Mouse (Mus musculus) midbrain, embryonic 11.5 days (tissue): ENCODE results near the gene Usmg5. TPM values are rescaled to one million over a fixed set of nuclear protein-coding genes. Genes with fewer than 3 reads are reported as not detected.
A peak's percentile ranks its signal among the peaks of the same experiment; 100 is the strongest.

Source experiments
- ATAC-seq: fragments of 200-750 bp; cut with Nextera tagmentation; 2 replicates; pipeline ENCODE4 v1.8.0; 2017; ENCODE audit warnings: moderate TSS enrichment, moderate library complexity; ENCODE audit not compliant: low FRiP score
- DNase-seq: peaks from one replicate; pipeline ENCODE4 v3.0.0; 2015; ENCODE audit warnings: low spot score; ENCODE audit errors: missing footprints
- H3K27ac ChIP-seq: fragments of 300-500 bp; sonication (generic); 2 replicates; pipeline ENCODE4 v1.5.1; 2014; ENCODE audit warnings: low read depth, low read length
- H3K27me3 ChIP-seq: fragments of 300-500 bp; sonication (generic); 2 replicates; pipeline ENCODE4 v1.6.1; 2014; ENCODE audit warnings: mild to moderate bottlenecking, low read length, moderate library complexity, mixed read lengths; ENCODE audit not compliant: control insufficient read depth, insufficient read depth
- H3K36me3 ChIP-seq: fragments of 300-500 bp; sonication (generic); 2 replicates; pipeline ENCODE4 v1.6.1; 2014; ENCODE audit warnings: mild to moderate bottlenecking, low read length, moderate library complexity, mixed read lengths; ENCODE audit not compliant: control insufficient read depth, insufficient read depth
- H3K4me1 ChIP-seq: fragments of 300-500 bp; sonication (generic); 2 replicates; pipeline ENCODE4 v1.6.1; 2014; ENCODE audit warnings: low read length; ENCODE audit not compliant: control insufficient read depth, insufficient read depth
- H3K4me2 ChIP-seq: fragments of 300-500 bp; sonication (generic); 2 replicates; pipeline ENCODE4 v1.6.1; 2014; ENCODE audit warnings: mild to moderate bottlenecking, moderate library complexity
- H3K4me3 ChIP-seq: fragments of 300-500 bp; sonication (generic); 2 replicates; pipeline ENCODE4 v1.5.1; 2014; ENCODE audit warnings: low read depth, low read length
- H3K9ac ChIP-seq: fragments of 300-500 bp; sonication (generic); 2 replicates; pipeline ENCODE4 v1.6.1; 2014; ENCODE audit warnings: low read length
- H3K9me3 ChIP-seq: fragments of 300-500 bp; sonication (generic); 2 replicates; pipeline ENCODE4 v1.6.1; 2016; ENCODE audit warnings: low read length; ENCODE audit not compliant: control insufficient read depth
- WGBS: fragments of 180-500 bp; shearing (Covaris S2); extraction: QIAGEN DNeasy Blood & Tissue Kit; methylation state at CpG from one replicate; pipeline ENCODE4 v1.1.7; 2014; 5-methylcytosine and 5-hydroxymethylcytosine counted together
- polyA plus RNA-seq: library from polyadenylated mRNA; unstranded; fragments of >200 nt; fragmentation: Nextera tagmentation; extraction: Ambion mirVana; gene quantifications from 2 replicates; pipeline ENCODE4 v1.2.1, GENCODE M21; 2014

The Usmg5 gene
- polyA plus RNA-seq, 1 experiment from 2014 or later: 1,179 TPM

DNA sequence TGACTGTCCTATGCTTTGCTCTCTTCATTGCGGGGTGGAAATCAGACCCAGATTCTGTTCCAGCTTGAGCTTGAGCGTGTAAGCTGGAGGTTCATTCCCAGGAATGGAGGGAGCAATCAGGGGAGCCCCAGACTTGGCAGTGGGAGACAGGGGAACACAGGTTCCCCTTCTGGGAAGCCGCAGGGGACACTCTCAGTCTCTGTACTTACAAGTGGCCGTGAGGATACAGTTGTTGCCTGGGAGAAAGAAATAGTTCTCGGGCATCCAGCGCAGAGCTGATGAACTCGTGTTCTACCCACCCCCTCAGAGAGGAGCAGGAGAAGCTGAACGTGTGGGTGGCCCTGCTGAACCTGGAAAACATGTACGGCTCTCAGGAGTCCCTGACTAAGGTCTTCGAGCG, 38.4 kb upstream of the Usmg5 start:
- no peak overlapping the region for H3K27ac ChIP-seq
- H3K4me2 ChIP-seq: no peak overlapping the region
- ATAC-seq (no peak), DNase-seq (no peak)
- H3K4me3 ChIP-seq: no peak overlapping the region
- 92% methylated on average over 11 of the region's 11 CpGs for WGBS
- no peak overlapping the region for H3K9ac ChIP-seq
- H3K4me1 ChIP-seq: no peaks in the 10 kb centered on the region
- H3K9me3 ChIP-seq: no peaks in the 10 kb centered on the region
- no peaks in the 10 kb centered on the region for H3K27me3 ChIP-seq
- H3K36me3 ChIP-seq: peaks cover 37% of the 10 kb centered on the region

DNA sequence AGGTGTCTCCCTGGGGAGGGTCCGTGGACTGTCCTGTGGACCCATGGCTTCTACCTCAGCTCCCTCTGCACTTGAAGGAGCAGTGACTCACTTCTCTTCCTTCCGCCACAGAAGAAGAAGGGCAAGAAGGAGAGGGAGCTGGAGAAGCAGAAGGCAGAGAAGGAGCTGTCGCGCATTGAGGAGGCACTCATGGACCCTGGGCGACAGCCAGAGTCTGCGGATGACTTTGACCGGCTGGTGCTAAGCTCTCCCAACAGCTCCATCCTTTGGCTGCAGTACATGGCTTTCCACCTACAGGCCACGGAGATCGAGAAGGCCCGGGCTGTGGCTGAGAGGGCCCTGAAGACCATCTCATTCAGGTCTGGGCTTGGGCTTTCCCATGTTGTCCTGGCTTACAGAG, 37.7 kb upstream of the Usmg5 start:
- Histone ChIP-seq H3K27me3 (no peaks in the 10 kb centered on the region), H3K9ac (no peak overlapping the region), H3K9me3 (no peaks in the 10 kb centered on the region), H3K27ac (no peak overlapping the region), H3K4me2 (no peak overlapping the region), H3K36me3 (peaks cover 37% of the 10 kb centered on the region), H3K4me1 (no peaks in the 10 kb centered on the region), H3K4me3 (no peak overlapping the region)
- DNase-seq (peak; percentile 37), ATAC-seq (no peak)
- 97% methylated on average over 10 of the region's 10 CpGs for WGBS

DNA sequence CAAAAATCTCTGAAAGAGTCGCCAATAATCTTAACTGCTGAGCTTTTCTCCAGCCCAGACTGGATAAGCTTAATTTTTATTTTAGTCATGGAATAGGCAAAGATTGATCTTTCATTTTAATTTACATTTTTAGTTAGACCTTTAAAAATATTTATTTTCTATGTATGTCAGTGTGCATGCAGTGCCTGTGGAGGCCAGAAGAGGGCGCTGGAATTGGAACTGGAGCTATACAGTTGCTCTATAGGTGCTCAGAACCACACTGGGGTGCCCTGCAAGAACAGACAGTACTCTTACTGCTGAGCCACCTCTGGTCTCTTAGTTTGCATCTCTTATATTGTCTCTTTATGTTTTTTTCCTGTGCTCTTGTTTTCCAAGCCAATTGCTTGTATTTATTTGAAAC, 32.4 kb upstream of the Usmg5 start:
- Histone ChIP-seq H3K36me3 (peaks cover 13% of the 10 kb centered on the region; the same call in 1 of the 2 replicates), H3K4me2 (no peak overlapping the region), H3K4me3 (no peak overlapping the region), H3K27ac (no peak overlapping the region), H3K9ac (no peak overlapping the region), H3K9me3 (no peaks in the 10 kb centered on the region), H3K4me1 (no peaks in the 10 kb centered on the region), H3K27me3 (no peaks in the 10 kb centered on the region)
- ATAC-seq (no peak), DNase-seq (peak; percentile 89)
- WGBS: 24% methylated on average over 2 of the region's 2 CpGs

DNA sequence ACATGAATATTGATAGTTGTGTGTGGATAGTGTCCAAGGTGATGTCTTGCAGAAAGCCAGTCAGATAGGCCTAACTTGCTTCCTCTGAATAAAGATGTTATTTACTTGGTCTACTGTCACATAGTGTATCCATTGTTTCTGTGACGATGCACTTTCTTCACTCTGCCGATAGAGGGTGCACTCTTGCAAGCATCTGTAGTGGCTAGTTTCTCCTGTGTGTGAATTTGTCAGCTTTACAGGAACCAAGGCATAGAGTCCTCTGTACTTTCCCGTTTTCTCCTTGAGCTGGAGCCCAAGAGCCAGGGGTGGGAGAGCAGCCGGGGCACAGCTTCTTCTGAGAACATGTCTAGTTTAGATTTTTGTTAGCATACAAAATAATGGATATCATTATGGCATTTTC, 30.6 kb upstream of the Usmg5 start:
- H3K36me3 ChIP-seq: peaks cover 11% of the 10 kb centered on the region; the same call in 1 of the 2 replicates
- WGBS: 46% methylated on average over 4 of the region's 4 CpGs

DNA sequence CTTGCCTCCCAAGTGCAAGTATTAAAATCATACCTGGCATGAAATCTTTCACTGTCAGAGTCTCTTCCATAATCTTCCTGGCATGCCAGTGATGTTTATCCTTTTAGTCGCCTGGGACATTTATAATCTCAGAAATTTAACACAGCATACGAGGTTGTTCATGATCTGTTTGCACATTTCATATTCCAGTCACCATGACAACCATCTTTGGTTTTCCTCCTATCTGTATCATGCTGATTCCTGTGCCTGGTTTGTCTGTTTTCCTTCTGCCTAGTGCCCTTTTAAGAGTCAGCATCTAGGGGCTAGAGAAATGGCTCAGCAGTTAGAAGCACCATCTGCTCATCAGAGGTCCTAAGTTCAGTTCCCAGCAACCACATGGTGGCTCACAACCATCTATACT, 28.2 kb upstream of the Usmg5 start:
- no peaks in the 10 kb centered on the region for H3K27me3 ChIP-seq
- no peak for DNase-seq
- H3K4me1 ChIP-seq: no peaks in the 10 kb centered on the region
- no peak overlapping the region for H3K4me3 ChIP-seq
- no peak for ATAC-seq
- no peak overlapping the region for H3K4me2 ChIP-seq
- H3K36me3 ChIP-seq: peaks cover 10% of the 10 kb centered on the region; the same call in 1 of the 2 replicates
- no peak overlapping the region for H3K27ac ChIP-seq
- H3K9me3 ChIP-seq: no peaks in the 10 kb centered on the region
- 89% methylated on average over 2 of the region's 2 CpGs for WGBS
- H3K9ac ChIP-seq: no peak overlapping the region

More for the DNA sequence above, 30.6 kb upstream of the Usmg5 start:
- DNase-seq: peak; percentile 88
- no peak overlapping the region for H3K4me3 ChIP-seq
- H3K9me3 ChIP-seq: no peaks in the 10 kb centered on the region
- H3K4me2 ChIP-seq: no peak overlapping the region
- no peaks in the 10 kb centered on the region for H3K27me3 ChIP-seq
- H3K27ac ChIP-seq: no peak overlapping the region
- H3K9ac ChIP-seq: no peak overlapping the region
- no peaks in the 10 kb centered on the region for H3K4me1 ChIP-seq
- no peak for ATAC-seq

DNA sequence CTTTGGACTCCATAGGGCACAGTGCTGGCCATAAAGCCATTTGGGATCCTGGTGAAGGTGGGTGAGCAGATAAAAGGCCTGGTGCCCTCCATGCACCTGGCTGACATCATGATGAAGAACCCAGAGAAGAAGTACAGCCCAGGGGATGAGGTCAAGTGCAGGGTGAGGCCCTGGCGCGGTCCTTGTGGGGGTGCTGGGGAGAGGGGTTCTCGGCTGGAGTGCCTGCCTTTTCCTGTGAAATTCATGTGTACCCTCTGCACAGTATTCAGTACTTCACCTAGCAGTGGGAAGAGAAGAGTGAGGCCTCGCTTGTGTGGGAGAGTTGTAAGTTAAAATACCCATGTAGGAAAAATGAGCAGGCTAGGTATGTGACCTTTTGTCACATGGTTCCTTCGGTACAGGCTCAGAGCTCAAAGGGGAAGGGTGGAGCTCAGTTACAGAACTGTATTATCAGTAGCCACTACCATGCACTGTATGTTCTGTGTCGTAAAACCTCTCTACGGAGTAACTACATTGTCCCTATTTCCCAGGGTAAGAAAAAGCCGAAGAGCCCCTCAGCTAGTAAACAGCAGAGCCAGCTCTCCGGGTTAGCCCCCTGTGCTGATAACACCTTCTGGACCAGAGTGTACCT, 14.3 kb upstream of the Usmg5 start:
- H3K4me3 ChIP-seq: no peak overlapping the region
- no peaks in the 10 kb centered on the region for H3K27me3 ChIP-seq
- H3K27ac ChIP-seq: no peak overlapping the region
- 95% methylated on average over 9 of the region's 9 CpGs for WGBS
- ATAC-seq (no peak), DNase-seq (no peak)
- H3K4me2 ChIP-seq: no peak overlapping the region
- H3K9ac ChIP-seq: no peak overlapping the region
- H3K36me3 ChIP-seq: peaks cover 51% of the 10 kb centered on the region
- H3K9me3 ChIP-seq: no peaks in the 10 kb centered on the region
- H3K4me1 ChIP-seq: no peaks in the 10 kb centered on the region

DNA sequence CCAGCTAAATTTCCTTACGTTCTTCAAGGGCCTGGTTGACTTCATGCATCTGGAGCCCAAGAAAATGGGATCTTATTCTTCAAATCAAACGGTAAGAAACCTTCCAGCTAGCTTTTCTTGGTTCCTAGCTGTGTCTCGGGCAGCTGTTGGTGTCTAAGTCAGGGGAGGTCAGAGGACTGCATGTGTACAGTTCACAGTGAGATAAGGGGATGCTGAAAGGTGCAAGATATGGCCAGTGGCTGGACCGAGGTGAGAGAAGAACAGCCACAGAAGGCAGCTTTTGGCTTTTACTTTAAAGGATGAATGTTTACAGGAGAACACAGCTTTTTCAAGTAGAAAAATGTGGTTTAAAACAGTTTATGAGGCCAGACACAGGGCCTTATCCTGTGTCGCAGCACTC, 10.6 kb upstream of the Usmg5 start:
- H3K9me3 ChIP-seq: no peaks in the 10 kb centered on the region
- H3K9ac ChIP-seq: no peak overlapping the region
- no peaks in the 10 kb centered on the region for H3K27me3 ChIP-seq
- no peak overlapping the region for H3K4me2 ChIP-seq
- H3K4me1 ChIP-seq: no peaks in the 10 kb centered on the region
- DNase-seq (no peak), ATAC-seq (no peak)
- H3K27ac ChIP-seq: no peak overlapping the region
- H3K4me3 ChIP-seq: no peak overlapping the region
- WGBS: 93% methylated on average over 5 of the region's 5 CpGs
- peaks cover 25% of the 10 kb centered on the region for H3K36me3 ChIP-seq

DNA sequence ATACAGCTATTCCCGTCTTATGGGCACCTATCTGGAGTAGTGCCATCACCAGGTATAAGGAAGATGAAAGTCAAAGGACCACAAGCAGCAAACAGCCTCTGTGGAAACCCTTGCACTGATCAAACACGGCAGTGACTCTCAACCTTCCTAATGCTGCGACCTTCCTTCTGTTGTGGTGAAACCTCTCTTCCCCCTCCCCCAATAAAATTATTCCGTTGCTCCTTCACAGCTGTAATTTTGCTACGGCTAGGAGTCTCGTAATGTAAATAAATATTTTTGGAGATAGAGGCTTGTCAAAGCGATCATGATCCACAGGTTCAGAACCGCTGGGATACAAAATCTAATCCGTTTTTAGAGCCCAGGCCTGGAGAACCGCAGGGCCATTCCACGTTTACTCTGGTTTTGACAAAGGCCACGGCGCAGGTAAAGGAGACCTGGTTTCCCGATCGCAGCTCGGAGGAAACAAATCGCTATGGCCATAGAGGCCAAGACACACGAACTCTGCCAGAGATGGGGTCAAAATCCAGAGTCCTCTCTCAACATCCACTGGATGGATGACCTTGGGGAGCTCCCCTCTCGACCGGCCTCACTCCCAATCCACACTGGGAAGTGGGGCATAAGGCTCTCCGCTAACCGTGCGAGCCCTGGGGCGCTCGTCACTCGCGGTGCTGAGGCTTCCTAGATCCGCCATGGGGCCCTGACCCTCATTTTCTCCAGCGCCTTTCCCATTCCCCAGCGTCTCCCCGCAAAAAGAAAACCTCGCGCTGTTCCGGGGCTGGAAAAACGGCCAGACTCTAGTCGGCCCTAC, 525 bp downstream of the Usmg5 start:
- no peak for DNase-seq
- ATAC-seq: peak; percentile 77
- Histone ChIP-seq H3K4me2 (peak overlapping the region; percentile 84), H3K27ac (peak overlapping the region; percentile 12; the same call in 1 of the 2 replicates), H3K4me3 (peak overlapping the region; percentile 89), H3K36me3 (no peaks in the 10 kb centered on the region), H3K27me3 (no peaks in the 10 kb centered on the region), H3K9me3 (no peaks in the 10 kb centered on the region), H3K9ac (peak overlapping the region; percentile 93), H3K4me1 (peaks cover 9% of the 10 kb centered on the region)
- WGBS: 4% methylated on average over 36 of the region's 36 CpGs

DNA sequence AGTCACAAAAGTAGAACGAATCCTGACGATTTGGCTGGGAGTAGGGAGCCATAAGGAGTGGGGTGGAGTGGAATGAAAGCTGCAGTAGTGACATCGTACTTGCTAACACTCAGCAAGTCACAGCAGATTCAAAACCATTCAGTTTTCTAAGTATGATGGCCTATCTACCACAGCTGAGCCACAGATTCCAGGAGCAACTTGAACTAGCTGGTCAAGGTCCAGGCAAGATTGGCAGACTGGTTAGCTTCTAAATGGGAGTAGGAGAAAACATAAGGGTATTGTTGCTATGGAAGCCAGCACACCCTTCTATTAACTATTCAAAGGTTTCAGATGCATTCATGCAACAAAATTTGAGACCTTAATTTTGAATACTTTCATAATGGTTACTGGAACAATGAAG, 2.2 kb downstream of the Usmg5 start:
- ATAC-seq (no peak), DNase-seq (no peak)
- WGBS: 90% methylated on average over 3 of the region's 3 CpGs
- Histone ChIP-seq H3K36me3 (0 out of 2 replicates have a peak, but pooled peaks cover 3% of the 10 kb centered on the region), H3K4me2 (no peak overlapping the region), H3K4me1 (peaks cover 9% of the 10 kb centered on the region), H3K9me3 (no peaks in the 10 kb centered on the region), H3K9ac (no peak overlapping the region), H3K27ac (no peak overlapping the region), H3K4me3 (no peak overlapping the region), H3K27me3 (no peaks in the 10 kb centered on the region)
